Mouse (Mus musculus) kidney, embryonic 14.5 days (tissue): ENCODE measurements around the gene Eif5. TPM values are rescaled to one million over a fixed set of nuclear protein-coding genes. Genes with fewer than 3 reads are reported as not detected.
A peak's percentile ranks its signal among the peaks of the same experiment; 100 is the strongest.

Experiments used
- ATAC-seq: fragments of 200-750 bp; cut with Nextera tagmentation; 2 replicates; pipeline ENCODE4 v1.8.0; 2017; ENCODE audit warnings: moderate number of reproducible peaks, mild to moderate bottlenecking, moderate TSS enrichment, moderate library complexity; ENCODE audit not compliant: low FRiP score, low TSS enrichment
- H3K27ac ChIP-seq: fragments of 300-500 bp; sonication (generic); 2 replicates; pipeline ENCODE4 v1.5.1; 2014; ENCODE audit warnings: low read depth, mild to moderate bottlenecking, low read length, moderate library complexity, mixed read lengths
- H3K27me3 ChIP-seq: fragments of 300-500 bp; sonication (generic); 2 replicates; pipeline ENCODE4 v1.6.1; 2014; ENCODE audit warnings: mild to moderate bottlenecking, low read length; ENCODE audit not compliant: control insufficient read depth, insufficient read depth
- H3K36me3 ChIP-seq: fragments of 300-500 bp; sonication (generic); 2 replicates; pipeline ENCODE4 v1.6.1; 2014; ENCODE audit warnings: low read length, mixed read lengths; ENCODE audit not compliant: control insufficient read depth, insufficient read depth
- H3K4me1 ChIP-seq: fragments of 300-500 bp; sonication (generic); 2 replicates; pipeline ENCODE4 v1.6.1; 2014; ENCODE audit warnings: low read length, mixed read lengths; ENCODE audit not compliant: control insufficient read depth, insufficient read depth
- H3K4me2 ChIP-seq: fragments of 300-500 bp; sonication (generic); replicated peaks from 2 replicates; pipeline ENCODE4 v1.6.1; 2014; ENCODE audit warnings: low read depth, mild to moderate bottlenecking, low read length
- H3K4me3 ChIP-seq: fragments of 300-500 bp; sonication (generic); 2 replicates; pipeline ENCODE4 v1.5.1; 2014; ENCODE audit warnings: mild to moderate bottlenecking, low read length
- H3K9ac ChIP-seq: fragments of 300-500 bp; sonication (generic); 2 replicates; pipeline ENCODE4 v1.6.1; 2014; ENCODE audit warnings: low read depth, mild to moderate bottlenecking, low read length, moderate library complexity
- H3K9me3 ChIP-seq: fragments of 300-500 bp; sonication (generic); 2 replicates; pipeline ENCODE4 v1.6.1; 2016; ENCODE audit warnings: low read length; ENCODE audit not compliant: control insufficient read depth
- WGBS: fragments of 180-500 bp; shearing (Covaris S2); extraction: QIAGEN DNeasy Blood & Tissue Kit; methylation state at CpG from one replicate; pipeline ENCODE4 v1.1.7; 2014; 5-methylcytosine and 5-hydroxymethylcytosine counted together
- polyA plus RNA-seq: library from polyadenylated mRNA; unstranded; fragments of >200 nt; fragmentation: Nextera tagmentation; extraction: Ambion mirVana; gene quantifications from 2 replicates; pipeline ENCODE4 v1.2.1, GENCODE M21; 2014

The Eif5 gene
- polyA plus RNA-seq, result 605 and 611 TPM in 2 replicates

DNA sequence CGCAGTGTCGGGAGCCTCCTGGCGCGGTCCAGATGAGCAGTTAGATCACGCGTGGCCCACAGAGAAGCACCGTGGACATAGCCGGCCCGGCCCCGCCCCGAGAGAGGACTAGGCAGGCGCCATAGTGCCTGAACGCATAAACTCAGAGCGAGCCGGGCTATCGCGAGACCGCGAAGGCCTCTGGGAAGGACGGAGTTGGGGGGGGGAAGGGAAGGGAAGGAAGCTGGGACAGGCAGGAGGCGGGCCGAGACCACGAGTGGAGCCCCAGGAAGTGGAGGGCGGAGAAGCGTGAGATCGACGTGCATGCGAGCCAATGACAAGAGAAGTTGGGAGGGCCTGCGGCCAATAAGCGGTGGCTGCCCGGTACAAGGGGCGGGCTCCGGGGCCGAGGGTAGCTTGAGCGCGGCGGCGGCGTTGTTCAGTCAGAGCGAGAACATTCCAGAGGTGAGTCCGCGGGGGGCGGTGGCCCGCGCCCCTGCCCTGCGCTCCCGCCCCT is at the start of gene Eif5:
Eif5 (plus strand) TSS at position 221 of the 496 bp plus-strand sequence.
- H3K9me3 ChIP-seq, result no peaks in the 10 kb centered on the region
- H3K4me1 ChIP-seq, result peaks cover 38% of the 10 kb centered on the region
- WGBS, result 0% methylated on average over 41 of the region's 47 CpGs
- no peaks in the 10 kb centered on the region for H3K27me3 ChIP-seq
- peaks cover 40% of the 10 kb centered on the region for H3K36me3 ChIP-seq
- peak within 1 kb of the TSS; percentile 99 for H3K9ac ChIP-seq
- peak within 1 kb of the TSS; percentile 71 for H3K4me2 ChIP-seq
- peak; percentile 99 for ATAC-seq
- H3K27ac ChIP-seq, result peak within 1 kb of the TSS; percentile 97
- H3K4me3 ChIP-seq, result peak within 1 kb of the TSS; percentile 68

DNA sequence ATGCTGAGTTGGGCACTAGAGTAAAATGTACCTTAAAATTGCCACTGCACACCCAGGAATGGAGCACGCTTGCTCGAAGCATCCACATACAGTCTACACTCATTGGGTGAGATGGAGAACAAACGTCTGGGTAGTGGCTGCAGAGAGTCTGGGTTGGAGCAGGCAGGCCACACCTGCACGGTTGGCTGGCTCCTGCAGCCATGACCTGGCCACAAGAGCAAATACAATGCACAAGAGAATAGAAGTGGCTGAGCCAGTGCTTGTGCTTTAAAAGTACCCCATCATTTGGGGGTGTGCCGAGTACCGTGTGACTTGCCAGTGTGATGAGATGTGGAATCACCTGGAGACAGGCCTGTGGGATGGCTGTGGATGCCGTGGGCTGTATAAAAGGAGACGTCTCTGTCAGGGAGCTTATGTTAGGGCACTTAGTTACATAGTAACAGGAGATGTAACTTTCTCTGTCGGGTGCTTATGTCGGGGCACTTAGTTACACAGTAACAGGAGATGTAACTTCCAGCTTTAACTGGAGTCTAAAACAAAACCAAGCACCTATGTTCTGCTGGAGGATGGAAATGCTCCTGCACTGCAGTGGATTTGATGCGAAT is 48.5 kb upstream of the Eif5 start:
- Histone ChIP-seq H3K4me3 (no peak overlapping the region), H3K36me3 (no peaks in the 10 kb centered on the region), H3K9ac (no peak overlapping the region), H3K4me2 (no peak overlapping the region), H3K9me3 (peaks cover 2% of the 10 kb centered on the region; the same call in 1 of the 2 replicates), H3K4me1 (peaks cover 33% of the 10 kb centered on the region), H3K27ac (peak overlapping the region; percentile 69; the same call in 1 of the 2 replicates), H3K27me3 (peaks cover 13% of the 10 kb centered on the region; the same call in 1 of the 2 replicates)
- WGBS, result 43% methylated on average over 11 of the region's 11 CpGs
- ATAC-seq, result peak; percentile 26; the same call in 1 of the 2 replicates

DNA sequence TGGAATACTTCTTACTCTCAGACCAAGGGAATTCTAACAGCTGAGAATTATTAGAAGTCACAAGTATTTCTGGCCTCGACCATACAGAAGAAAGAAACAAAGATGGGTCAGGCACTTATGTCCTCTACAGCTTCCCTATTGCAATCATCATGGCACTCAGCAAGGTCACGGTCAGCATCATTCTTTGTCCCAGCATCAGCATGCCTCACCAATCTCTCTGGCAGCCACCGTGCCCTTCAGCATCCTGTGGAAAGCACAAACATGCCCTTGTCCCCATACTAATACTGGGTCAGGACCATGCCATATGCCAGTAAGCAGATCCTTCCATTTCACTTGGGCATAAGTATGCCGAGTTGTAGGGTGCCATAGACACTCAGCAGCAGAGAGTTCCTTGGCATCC is 42.9 kb upstream of the Eif5 start:
- no peak for ATAC-seq
- H3K27me3 ChIP-seq, result no peaks in the 10 kb centered on the region
- no peaks in the 10 kb centered on the region for H3K4me1 ChIP-seq
- H3K36me3 ChIP-seq, result no peaks in the 10 kb centered on the region
- no peak overlapping the region for H3K4me2 ChIP-seq
- H3K9me3 ChIP-seq, result peaks cover 5% of the 10 kb centered on the region; the same call in 1 of the 2 replicates
- H3K27ac ChIP-seq, result no peak overlapping the region
- WGBS, result 71% methylated on average over 4 of the region's 4 CpGs
- no peak overlapping the region for H3K4me3 ChIP-seq
- H3K9ac ChIP-seq, result no peak overlapping the region

DNA sequence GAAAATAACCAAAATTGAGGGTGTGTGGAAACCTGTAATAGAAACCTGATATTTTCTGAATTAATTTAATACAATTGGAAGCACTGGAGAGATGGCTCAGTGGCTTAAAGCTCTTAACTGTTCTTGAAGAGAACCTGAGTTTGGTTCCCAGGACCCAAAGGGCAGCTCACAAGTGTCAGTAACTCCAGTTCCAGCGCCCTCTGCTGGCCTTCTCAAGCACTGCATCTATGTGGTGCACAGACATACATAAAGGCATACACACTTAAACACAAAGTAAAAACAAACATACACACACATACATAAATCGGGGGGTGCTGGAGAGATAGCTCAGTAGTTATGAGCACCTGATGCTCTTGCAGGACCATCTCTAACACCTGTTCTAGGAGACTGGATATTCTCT is 40.7 kb upstream of the Eif5 start:
- ATAC-seq, result no peak
- Histone ChIP-seq H3K9me3 (peaks cover 5% of the 10 kb centered on the region; the same call in 1 of the 2 replicates), H3K36me3 (no peaks in the 10 kb centered on the region), H3K4me3 (no peak overlapping the region), H3K27me3 (no peaks in the 10 kb centered on the region), H3K9ac (no peak overlapping the region), H3K27ac (no peak overlapping the region), H3K4me1 (0 out of 2 replicates have a peak, but pooled peaks cover 3% of the 10 kb centered on the region), H3K4me2 (no peak overlapping the region)
- 47% methylated on average over 2 of the region's 2 CpGs for WGBS

DNA sequence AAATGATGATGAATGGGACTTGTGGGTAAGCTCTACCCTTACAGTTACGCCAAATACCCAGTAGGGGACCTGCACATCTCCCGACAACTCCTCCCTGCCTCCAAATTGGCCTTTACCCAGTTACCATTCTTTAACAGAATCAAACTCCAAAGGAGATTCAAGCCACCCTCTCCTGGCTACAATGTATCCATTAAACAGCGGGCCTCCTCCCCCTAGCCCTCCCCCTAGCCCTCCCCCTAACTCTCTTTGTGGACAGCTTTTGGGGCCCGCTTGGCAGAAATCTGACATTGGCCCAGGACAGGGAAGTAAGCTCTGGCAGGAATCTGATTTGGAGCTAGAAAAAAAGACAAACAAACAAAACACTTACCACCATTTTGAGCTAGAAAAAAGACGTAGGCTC is 38.2 kb upstream of the Eif5 start:
- no peaks in the 10 kb centered on the region for H3K27me3 ChIP-seq
- WGBS, result 73% methylated on average over 5 of the region's 5 CpGs
- no peak overlapping the region for H3K4me3 ChIP-seq
- ATAC-seq, result no peak
- no peak overlapping the region for H3K9ac ChIP-seq
- no peak overlapping the region for H3K27ac ChIP-seq
- H3K4me2 ChIP-seq, result no peak overlapping the region
- 0 out of 2 replicates have a peak, but pooled peaks cover 3% of the 10 kb centered on the region for H3K4me1 ChIP-seq
- 0 out of 2 replicates have a peak, but pooled peaks cover 3% of the 10 kb centered on the region for H3K9me3 ChIP-seq
- H3K36me3 ChIP-seq, result no peaks in the 10 kb centered on the region

DNA sequence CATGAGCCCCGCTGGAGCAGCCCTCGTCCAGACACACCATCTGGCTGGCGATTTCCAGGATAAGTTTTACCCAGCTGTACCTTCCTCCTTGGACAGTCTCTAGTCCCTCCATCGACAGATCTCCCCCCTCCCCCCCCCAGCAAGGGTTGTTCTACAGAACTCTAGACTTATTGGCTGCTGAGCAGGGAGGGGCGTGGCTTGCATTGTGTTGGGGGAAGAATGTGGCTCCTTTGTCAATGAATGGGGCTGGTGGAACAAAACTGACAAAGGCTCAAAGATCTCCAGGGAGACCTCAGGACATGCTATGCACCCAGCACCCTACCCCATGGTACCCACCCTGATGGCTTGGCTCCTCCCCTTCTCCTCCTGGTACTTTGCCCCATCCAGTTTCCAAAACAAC is 37.1 kb upstream of the Eif5 start:
- no peak for ATAC-seq

DNA sequence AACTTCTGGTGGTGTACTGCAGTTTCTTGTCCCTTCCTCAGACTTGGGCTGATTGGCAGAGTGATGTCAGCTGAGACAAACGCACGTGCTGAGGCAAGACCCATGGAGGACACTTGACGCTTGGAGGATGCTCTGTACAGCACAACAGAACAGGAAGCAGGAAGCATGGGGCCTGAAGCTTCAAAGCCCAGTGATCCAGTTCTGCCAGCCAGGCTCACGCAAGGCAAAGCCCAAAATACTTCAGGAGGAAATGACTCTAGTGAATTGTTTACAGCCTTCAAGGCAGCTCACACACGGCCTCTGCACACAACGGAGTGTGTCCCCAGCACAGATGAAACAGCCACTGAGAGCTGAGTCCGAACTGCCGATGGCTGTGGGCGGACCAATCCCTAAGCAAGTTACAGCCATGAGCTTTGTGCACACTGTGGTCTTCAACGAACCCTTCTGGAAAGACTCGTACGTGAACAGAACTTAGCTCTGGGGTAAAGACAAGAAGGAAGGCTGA is 34.7 kb upstream of the Eif5 start:
- H3K4me1 ChIP-seq, result 0 out of 2 replicates have a peak, but pooled peaks cover 3% of the 10 kb centered on the region
- no peaks in the 10 kb centered on the region for H3K9me3 ChIP-seq
- no peaks in the 10 kb centered on the region for H3K27me3 ChIP-seq
- H3K27ac ChIP-seq, result no peak overlapping the region
- no peak for ATAC-seq
- H3K9ac ChIP-seq, result no peak overlapping the region
- H3K4me2 ChIP-seq, result no peak overlapping the region
- no peaks in the 10 kb centered on the region for H3K36me3 ChIP-seq
- 71% methylated on average over 12 of the region's 12 CpGs for WGBS
- no peak overlapping the region for H3K4me3 ChIP-seq

More for the DNA sequence above, 37.1 kb upstream of the Eif5 start:
- no peak overlapping the region for H3K9ac ChIP-seq
- 0 out of 2 replicates have a peak, but pooled peaks cover 3% of the 10 kb centered on the region for H3K4me1 ChIP-seq
- no peak overlapping the region for H3K4me3 ChIP-seq
- WGBS, result 39% methylated on average over 5 of the region's 5 CpGs
- H3K27ac ChIP-seq, result no peak overlapping the region
- H3K27me3 ChIP-seq, result no peaks in the 10 kb centered on the region
- 0 out of 2 replicates have a peak, but pooled peaks cover 3% of the 10 kb centered on the region for H3K9me3 ChIP-seq
- no peaks in the 10 kb centered on the region for H3K36me3 ChIP-seq
- no peak overlapping the region for H3K4me2 ChIP-seq

DNA sequence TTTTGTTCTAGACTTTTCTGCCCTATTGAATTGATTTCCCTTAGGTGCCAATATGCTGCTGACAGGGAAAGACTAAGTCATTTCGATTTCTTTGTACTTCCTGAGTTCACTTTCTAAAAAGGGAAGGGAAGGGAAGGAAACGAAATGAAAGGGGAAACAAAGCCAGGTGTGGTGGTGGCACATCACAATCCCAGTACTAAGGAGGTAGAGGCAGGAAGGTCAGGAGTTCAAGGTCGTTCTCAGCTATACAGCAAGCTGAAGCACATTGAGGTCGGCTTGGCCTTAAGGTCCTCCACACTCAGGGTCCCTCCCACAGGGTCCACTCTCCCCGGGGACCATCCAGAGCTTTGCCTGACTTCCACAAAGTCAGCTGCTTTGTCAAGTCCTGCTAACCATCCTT is 34.2 kb upstream of the Eif5 start:
- Histone ChIP-seq H3K27me3 (no peaks in the 10 kb centered on the region), H3K27ac (no peak overlapping the region), H3K4me2 (no peak overlapping the region), H3K9me3 (no peaks in the 10 kb centered on the region), H3K4me3 (no peak overlapping the region), H3K9ac (no peak overlapping the region), H3K36me3 (no peaks in the 10 kb centered on the region), H3K4me1 (0 out of 2 replicates have a peak, but pooled peaks cover 3% of the 10 kb centered on the region)
- WGBS, result 60% methylated on average over 5 of the region's 5 CpGs
- ATAC-seq, result no peak

DNA sequence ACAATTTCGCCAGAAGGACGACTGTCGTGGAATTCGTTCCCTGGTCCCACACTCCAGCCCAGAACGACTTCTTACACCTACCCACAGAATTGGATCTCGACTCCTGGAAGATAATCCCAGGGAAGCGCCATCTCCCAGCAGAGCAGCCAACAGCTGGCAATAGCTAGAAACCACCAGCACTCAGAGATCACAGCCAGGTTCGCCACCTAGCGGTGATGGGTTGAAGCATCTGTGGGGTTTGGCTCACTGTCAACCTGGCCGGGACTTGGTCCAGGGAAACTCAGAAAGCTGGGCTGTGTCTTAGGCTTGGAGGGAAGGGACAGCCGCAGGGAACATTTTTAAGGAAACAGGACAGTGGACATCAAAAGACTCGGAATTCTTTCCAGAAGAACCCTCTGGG is 32.9 kb upstream of the Eif5 start:
- Histone ChIP-seq H3K9me3 (no peaks in the 10 kb centered on the region), H3K27ac (no peak overlapping the region), H3K4me1 (0 out of 2 replicates have a peak, but pooled peaks cover 3% of the 10 kb centered on the region), H3K36me3 (no peaks in the 10 kb centered on the region), H3K4me2 (peak overlapping the region; percentile 35), H3K9ac (no peak overlapping the region), H3K4me3 (peak overlapping the region; percentile 18; the same call in 1 of the 2 replicates), H3K27me3 (no peaks in the 10 kb centered on the region)
- peak; percentile 79 for ATAC-seq
- WGBS, result 4% methylated on average over 12 of the region's 12 CpGs
